Mouse (Mus musculus) liver, embryonic 14.5 days (tissue): ENCODE results near the gene Pik3ca. TPM values are rescaled to one million over a fixed set of nuclear protein-coding genes. Genes with fewer than 3 reads are reported as not detected.

Experiments used
- ATAC-seq: fragments of 200-750 bp; cut with Nextera tagmentation; 2 replicates; pipeline ENCODE4 v1.8.0; 2017; ENCODE audit warnings: moderate number of reproducible peaks, mild to moderate bottlenecking, moderate library complexity; ENCODE audit not compliant: insufficient read depth
- DNase-seq, 3 experiments: peaks; one replicate each; pipeline ENCODE4 v3.0.0-alpha.2; 2012 to 2013; ENCODE audit warnings: low read depth in 3 of 3, low spot score in 3 of 3
- H3K27ac ChIP-seq: fragments of 300-500 bp; sonication (generic); 2 replicates; pipeline ENCODE4 v1.5.1; 2014; ENCODE audit warnings: moderate library complexity, mild to moderate bottlenecking, control low read depth, inconsistent platforms
- H3K27me3 ChIP-seq: fragments of 300-500 bp; sonication (generic); 2 replicates; pipeline ENCODE4 v1.6.1; 2014; ENCODE audit warnings: mild to moderate bottlenecking, low read length, moderate library complexity; ENCODE audit not compliant: control insufficient read depth, insufficient read depth
- H3K36me3 ChIP-seq: fragments of 300-500 bp; sonication (generic); replicated peaks from 2 replicates; pipeline ENCODE4 v1.6.1; 2014; ENCODE audit warnings: low read depth; ENCODE audit not compliant: control insufficient read depth, insufficient read depth
- H3K4me1 ChIP-seq, 2 experiments: fragments of 200-500 bp in 1 of 2; fragments of 300-500 bp in 1 of 2; sonication (generic) in 1 of 2; replicated peaks; 2 replicates each; pipeline ENCODE4 v1.6.1; 2012 to 2014; ENCODE audit warnings: antibody characterized with exemption in 1 of 2, inconsistent platforms in 1 of 2, low read length in 1 of 2; ENCODE audit not compliant: control insufficient read depth in 2 of 2, insufficient read depth in 2 of 2
- H3K4me2 ChIP-seq: fragments of 300-500 bp; sonication (generic); 2 replicates; pipeline ENCODE4 v1.6.1; 2014; ENCODE audit warnings: low read depth, mild to moderate bottlenecking, control low read depth, moderate library complexity
- H3K4me3 ChIP-seq, 2 experiments: fragments of 200-500 bp in 1 of 2; fragments of 300-500 bp in 1 of 2; sonication (generic) in 1 of 2; 2 replicates each; pipeline ENCODE4 v1.5.1; 2012 to 2014; ENCODE audit warnings: low read depth in 2 of 2, low read length in 2 of 2, mild to moderate bottlenecking in 2 of 2, control low read depth in 1 of 2, inconsistent platforms in 1 of 2, moderate library complexity in 1 of 2; ENCODE audit not compliant: insufficient read depth in 1 of 2
- H3K9ac ChIP-seq: fragments of 300-500 bp; sonication (generic); replicated peaks from 2 replicates; pipeline ENCODE4 v1.6.1; 2014; ENCODE audit warnings: mild to moderate bottlenecking, control low read depth, moderate library complexity
- H3K9me3 ChIP-seq: fragments of 300-500 bp; sonication (generic); 2 replicates; pipeline ENCODE4 v1.6.1; 2016; ENCODE audit warnings: low read length, mixed read lengths; ENCODE audit not compliant: control insufficient read depth
- CTCF ChIP-seq: IDR thresholded peaks from 2 replicates; pipeline ENCODE4 v1.5.1; 2016; ENCODE audit warnings: antibody characterized with exemption, low read depth, control low read depth
- EP300 ChIP-seq: IDR thresholded peaks from 2 replicates; pipeline ENCODE4 v1.6.1; 2016; ENCODE audit warnings: antibody characterized with exemption, low read depth
- WGBS: fragments of 180-500 bp; shearing (Covaris S2); extraction: QIAGEN DNeasy Blood & Tissue Kit; methylation state at CpG from one replicate; pipeline ENCODE4 v1.1.7; 2014; ENCODE audit not compliant: insufficient replicate concordance; 5-methylcytosine and 5-hydroxymethylcytosine counted together
- polyA plus RNA-seq, 2 experiments: library from polyadenylated mRNA; depleted of rRNA in 1 of 2; stranded (reverse) in 1 of 2; unstranded in 1 of 2; fragments of >200 nt; fragmentation: Nextera tagmentation in 1 of 2; extraction: Ambion mirVana in 1 of 2; gene quantifications; 2 replicates each; pipeline versions ENCODE4 v1.2.1 to v1.2.3; 2012 to 2014

Gene Pik3ca
- polyA plus RNA-seq, 2 experiments: 3.5 to 4.2 TPM

DNA sequence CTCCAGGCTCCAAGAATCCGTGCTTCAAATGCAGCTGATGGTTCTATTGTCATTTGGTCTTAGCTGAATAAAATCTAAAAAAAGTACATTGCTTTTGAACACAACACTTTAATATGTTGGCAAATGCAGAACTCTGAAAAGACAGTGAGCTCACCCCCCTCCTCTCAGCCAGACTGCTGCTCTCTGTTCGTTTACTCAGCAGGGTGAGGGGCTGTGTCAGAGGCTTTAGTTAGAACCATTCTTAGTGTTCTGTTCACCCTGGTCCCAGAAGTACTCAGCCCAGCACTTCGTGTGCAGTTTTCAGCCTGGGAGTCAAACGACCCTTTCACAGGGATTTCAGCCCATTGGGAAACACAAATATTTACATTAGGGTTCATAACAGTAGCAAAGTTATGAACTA lies 70.9 kb downstream of the Pik3ca start:
- 59% methylated on average over 4 of the region's 4 CpGs for WGBS
- no peaks in the 10 kb centered on the region for H3K27me3 ChIP-seq
- no peak overlapping the region for H3K4me2 ChIP-seq
- H3K9ac ChIP-seq: no peak overlapping the region
- H3K36me3 ChIP-seq: peaks cover 4% of the 10 kb centered on the region
- no peak overlapping the region for H3K4me3 ChIP-seq
- no peaks in the 10 kb centered on the region; a peak in 1 of 4 replicates for H3K4me1 ChIP-seq
- ATAC-seq: no peak
- H3K27ac ChIP-seq: no peak overlapping the region
- DNase-seq: no peak
- TF ChIP-seq CTCF (no peak), EP300 (no peak)
- H3K9me3 ChIP-seq: no peaks in the 10 kb centered on the region

- Histone ChIP-seq H3K36me3 (no peaks in the 10 kb centered on the region), H3K9ac (no peak overlapping the region), H3K27ac (no peak overlapping the region), H3K9me3 (no peaks in the 10 kb centered on the region), H3K4me3 (no peak overlapping the region), H3K4me1 (no peaks in the 10 kb centered on the region; a peak in 1 of 4 replicates), H3K27me3 (no peaks in the 10 kb centered on the region), H3K4me2 (no peak overlapping the region)
- DNase-seq: no peak
- 70% methylated on average over 7 of the region's 7 CpGs for WGBS
- TF ChIP-seq EP300: no peak
- TF ChIP-seq CTCF: no peak
- no peak for ATAC-seq
These were observed 73.0 kb downstream of the Pik3ca start for GRCm38 (mm10) chr3:32470449-32470848.

DNA sequence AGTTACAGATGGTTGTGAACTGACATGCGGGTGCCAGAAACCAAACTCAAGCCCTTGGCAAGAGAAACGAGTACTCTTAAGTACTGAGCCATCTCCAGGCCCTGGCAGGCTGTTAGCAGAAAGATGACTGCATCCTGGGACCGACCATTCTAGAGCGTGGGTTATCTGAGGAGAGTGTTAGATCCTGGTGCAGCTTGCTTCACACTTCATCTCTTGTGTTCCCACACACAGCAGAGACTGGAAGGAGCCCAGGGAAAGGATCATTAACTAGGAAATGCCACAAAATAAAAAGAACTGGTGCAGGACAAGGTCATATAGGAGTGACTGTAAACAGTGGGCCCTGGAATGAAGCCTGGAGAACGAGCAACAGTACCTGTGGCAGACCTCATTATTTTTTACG lies 73.6 kb downstream of the Pik3ca start:
- Histone ChIP-seq H3K9me3 (no peaks in the 10 kb centered on the region), H3K4me2 (no peak overlapping the region), H3K27me3 (no peaks in the 10 kb centered on the region), H3K4me1 (no peaks in the 10 kb centered on the region; a peak in 1 of 4 replicates), H3K4me3 (no peak overlapping the region), H3K9ac (no peak overlapping the region), H3K27ac (no peak overlapping the region), H3K36me3 (no peaks in the 10 kb centered on the region)
- ATAC-seq: no peak
- WGBS: 55% methylated on average over 6 of the region's 6 CpGs
- TF ChIP-seq CTCF: no peak
- no peak for DNase-seq

GRCm38 (mm10) chr3:32472191-32472900 lies 74.9 kb downstream of the Pik3ca start:
- no peak for DNase-seq
- Histone ChIP-seq H3K36me3 (no peaks in the 10 kb centered on the region), H3K4me2 (no peak overlapping the region), H3K27ac (no peak overlapping the region), H3K4me1 (no peaks in the 10 kb centered on the region; a peak in 1 of 4 replicates), H3K27me3 (no peaks in the 10 kb centered on the region), H3K4me3 (no peak overlapping the region), H3K9ac (no peak overlapping the region), H3K9me3 (no peaks in the 10 kb centered on the region)
- no peak for TF ChIP-seq EP300
- TF ChIP-seq CTCF: no peak
- no peak for ATAC-seq
- WGBS: 61% methylated on average over 14 of the region's 14 CpGs

DNA sequence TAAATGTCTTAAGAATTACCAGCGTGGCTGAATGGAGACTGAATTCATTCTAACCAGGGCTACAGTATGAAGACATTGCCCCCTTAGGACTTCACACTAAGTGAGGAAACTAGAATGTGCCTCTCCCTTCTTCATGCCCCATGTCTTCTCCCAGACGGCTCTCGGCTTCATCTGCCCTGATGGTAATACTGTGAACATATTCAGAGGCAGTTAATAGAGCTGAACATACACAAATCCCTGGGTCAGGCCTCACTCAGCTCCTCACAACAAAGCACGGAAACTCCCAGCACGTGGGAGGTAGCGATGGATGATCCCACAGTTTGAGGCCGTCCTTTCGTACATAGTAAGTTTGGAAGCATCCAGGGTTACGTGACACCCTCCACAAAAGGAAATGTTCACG lies 75.7 kb downstream of the Pik3ca start:
- Histone ChIP-seq H3K4me2 (no peak overlapping the region), H3K27me3 (no peaks in the 10 kb centered on the region), H3K4me3 (no peak overlapping the region), H3K9me3 (no peaks in the 10 kb centered on the region), H3K36me3 (no peaks in the 10 kb centered on the region), H3K9ac (no peak overlapping the region), H3K4me1 (no peaks in the 10 kb centered on the region; a peak in 1 of 4 replicates), H3K27ac (no peak overlapping the region)
- DNase-seq: no peak
- TF ChIP-seq CTCF: no peak
- TF ChIP-seq EP300: no peak
- 73% methylated on average over 10 of the region's 10 CpGs for WGBS
- ATAC-seq: no peak
